Mouse (Mus musculus) thymus, postnatal 4 days (tissue): ENCODE data around the gene Prss57.

ENCODE experiments used
- DNase-seq: peaks from one replicate; pipeline ENCODE4 v3.0.0; 2021

Prss57 gene

DNA sequence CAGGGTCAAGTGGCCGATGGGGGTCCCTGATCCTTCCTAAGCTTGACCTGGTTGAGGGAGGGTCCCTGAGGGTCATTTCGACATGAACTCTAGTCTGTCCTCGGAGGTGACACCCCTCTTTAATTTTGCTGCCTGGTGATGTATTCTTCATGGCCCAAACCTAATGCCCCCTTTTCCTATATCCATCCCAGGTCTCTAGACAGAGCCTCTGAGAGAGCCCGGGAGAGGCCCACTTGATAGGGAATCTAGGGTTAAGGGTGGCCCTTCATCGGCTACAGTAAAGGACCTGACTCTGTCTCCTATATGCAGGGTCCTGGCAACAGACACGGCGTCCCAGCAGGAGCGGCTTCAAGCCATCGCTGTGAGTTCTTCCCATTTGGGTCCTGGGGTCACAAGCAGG is 15.6 kb upstream of the Prss57 start:
- DNase-seq, result no peak

DNA sequence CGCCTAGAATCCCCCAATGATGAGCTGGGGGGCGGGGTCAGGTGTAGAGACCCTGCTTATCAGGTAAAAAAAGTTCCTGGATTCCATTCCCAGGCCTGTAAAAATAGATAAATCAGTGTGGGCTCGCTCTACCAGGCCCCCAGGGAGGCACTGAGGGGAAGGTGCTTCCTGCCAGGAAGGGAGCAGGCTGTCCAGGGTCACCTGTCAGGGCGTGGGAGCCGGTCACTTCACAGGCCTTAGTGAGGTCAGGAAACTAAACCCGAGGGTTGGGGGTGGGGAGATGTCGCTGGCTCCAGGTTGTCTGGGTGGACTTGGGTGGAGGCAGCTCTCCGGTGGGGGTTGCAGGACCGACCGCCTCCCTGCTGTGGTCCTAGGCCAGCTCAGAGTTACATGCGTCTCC is 14.9 kb upstream of the Prss57 start:
- DNase-seq, result no peak

DNA sequence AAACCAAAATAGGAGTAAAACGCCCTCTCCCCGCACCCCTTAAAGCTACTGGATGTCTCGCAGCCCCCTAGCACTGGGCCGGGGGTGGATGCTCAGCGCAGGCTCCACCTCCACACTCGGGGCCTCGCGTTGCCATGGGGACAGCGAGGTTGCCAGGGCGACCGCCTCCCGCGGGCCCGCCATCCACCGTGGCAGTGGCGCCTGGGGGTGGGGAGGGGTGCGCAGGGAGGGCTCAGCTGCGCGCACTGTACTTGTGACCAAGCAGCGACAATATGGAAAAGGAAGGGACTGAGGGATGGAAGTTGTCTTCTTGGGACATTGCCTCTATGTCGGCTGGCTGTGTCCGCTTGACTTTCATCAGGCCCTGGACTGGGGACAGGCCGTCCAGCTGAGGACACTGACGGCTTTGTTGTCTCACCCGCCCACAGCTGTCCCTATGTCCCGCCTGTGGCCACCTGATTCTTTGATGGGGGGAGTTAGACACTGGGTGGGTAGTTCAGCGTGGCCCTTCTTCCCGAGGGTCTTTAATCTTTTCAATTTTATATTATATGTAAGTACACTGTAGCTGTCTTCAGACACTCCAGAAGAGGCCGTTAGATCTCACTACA is 13.1 kb upstream of the Prss57 start:
- peak; percentile 45 for DNase-seq

DNA sequence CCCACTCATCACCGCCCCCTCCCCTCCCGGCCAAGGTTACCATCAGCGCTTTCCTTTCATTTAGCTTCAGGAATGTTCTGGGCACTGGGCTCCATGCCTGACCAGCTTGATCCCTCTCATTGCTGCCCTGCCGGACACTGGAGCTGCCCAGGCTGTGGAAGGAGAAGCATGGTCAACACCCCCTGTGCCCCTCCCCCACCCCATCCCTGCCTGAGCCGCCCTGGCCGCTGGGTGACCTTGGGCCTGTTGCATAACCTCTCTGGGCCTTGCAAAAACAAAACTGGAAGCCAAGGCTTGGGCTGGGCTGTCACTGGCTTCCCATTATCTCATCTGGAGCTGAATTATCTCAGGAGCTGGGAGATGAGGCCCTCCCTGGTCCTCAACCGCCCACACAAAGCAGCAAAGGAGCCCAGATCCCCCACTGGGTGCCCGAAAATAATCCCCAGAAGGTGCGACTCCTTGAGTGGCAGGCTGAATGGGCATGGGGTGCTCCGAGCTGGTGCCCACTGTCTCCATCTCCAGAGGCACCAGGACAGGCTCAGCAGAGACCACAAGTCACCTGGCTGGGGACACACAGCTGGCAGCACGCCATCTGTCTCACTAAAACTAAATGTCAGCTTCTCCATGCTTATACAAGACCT is 11.7 kb upstream of the Prss57 start:
- no peak for DNase-seq

DNA sequence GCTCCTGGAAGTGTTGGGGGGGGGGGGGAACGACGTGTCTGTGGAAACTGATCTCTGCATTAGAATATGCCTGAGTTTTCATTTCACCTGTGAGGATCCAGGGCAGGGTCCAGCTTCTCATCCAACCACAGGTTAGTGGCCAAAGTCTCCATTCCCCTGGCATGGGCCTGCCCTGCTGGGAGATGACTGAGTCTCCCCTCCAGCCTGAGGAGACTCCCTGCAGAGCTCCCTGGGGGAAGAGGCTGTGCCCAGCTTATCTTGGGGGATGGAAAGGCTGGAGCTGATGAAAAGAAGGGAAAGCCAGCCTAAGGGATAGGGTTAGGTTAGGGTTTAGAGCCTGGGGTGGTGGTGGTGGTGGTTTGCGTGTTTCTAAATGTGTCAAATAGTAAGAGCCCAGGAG is 11.1 kb upstream of the Prss57 start:
- DNase-seq, result no peak

DNA sequence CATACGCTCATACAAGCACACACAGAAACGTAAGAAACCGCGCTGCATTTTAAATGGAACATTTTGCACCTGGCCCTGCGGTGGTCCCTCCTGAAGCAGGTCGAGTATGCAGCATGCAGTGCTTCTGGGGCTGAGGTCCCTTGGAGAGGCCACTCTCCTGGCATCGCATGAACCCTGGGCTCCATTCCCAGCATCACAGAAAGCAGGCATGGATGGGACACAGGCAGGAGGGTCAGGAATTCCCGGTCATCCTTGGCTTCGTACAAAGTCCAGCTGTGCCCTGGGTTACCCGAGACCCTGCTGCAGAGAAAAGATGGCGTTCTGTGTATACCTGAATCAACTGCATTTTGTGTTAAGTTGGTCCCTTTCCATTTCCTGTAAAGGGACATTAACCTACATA is 9.7 kb upstream of the Prss57 start:
- no peak for DNase-seq

DNA sequence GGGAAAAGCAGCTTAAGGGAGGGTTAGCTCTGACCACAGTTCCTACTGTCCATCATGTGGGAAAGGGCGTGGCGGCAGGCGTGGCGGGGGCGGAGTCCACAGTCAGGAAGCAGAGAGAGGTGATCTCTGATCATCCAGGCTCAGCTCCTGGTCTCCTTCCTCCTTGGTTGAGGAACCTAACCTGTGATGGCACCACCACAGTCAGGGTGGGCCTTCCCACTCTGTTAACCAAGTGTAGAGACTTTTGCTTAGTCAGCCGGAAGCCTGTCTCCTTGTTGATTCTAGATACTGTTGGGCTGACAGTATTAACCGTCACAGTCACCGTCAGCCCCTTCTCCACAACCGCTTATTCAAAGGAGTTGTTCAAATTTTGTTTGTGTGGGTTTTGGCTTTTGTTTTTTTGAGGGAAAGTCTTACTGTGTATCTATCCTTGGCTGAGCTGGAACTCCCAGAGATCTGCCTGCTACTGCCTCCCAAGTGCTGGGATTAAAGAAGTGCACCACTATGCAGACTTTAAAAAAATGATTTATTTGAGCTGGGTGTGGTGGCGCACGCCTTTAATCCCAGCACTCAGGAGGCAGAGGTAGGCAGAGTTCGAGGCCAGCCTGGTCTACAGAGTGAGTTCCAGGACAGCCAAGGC is 7.6 kb upstream of the Prss57 start:
- DNase-seq, result peak; percentile 48

DNA sequence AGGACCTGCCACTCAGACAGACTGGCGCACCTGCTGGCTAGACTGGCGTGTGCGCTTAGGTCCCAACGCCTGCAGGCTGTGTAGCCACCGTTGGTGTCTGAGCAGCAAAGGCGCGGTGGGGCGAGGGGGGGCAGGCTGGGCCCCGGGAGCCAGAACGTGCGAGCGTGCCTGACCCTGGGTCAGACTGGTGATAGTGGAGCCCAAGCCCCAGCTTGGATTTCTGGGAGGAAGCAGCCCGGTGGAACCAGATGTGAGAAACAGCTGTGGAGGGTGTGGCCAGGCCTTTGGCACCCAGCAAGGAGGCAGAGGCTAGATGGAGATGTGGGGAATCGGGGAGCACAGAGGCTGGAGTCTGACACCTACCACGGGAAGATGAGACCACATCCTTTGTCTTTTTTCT is 6.6 kb upstream of the Prss57 start:
- peak; percentile 62 for DNase-seq

DNA sequence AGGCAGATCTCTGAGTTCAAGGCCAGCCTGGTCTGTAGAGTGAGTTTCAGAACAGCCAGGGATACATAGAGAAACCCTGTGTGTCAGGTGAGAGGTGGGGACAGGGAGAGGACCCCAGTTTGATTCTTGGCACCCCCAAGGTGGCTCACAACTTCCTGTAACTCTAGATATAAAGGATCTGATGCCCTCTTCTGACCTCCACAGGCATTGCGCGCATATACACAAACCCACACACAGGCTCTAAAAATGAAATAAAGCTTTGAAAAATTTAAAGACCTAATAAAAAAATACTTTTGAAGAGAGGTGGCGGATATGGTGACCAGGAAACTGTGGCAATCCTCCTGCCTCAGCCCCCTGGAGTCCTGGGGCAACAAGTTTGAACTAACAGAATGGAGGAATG is 5.1 kb upstream of the Prss57 start:
- DNase-seq, result no peak

DNA sequence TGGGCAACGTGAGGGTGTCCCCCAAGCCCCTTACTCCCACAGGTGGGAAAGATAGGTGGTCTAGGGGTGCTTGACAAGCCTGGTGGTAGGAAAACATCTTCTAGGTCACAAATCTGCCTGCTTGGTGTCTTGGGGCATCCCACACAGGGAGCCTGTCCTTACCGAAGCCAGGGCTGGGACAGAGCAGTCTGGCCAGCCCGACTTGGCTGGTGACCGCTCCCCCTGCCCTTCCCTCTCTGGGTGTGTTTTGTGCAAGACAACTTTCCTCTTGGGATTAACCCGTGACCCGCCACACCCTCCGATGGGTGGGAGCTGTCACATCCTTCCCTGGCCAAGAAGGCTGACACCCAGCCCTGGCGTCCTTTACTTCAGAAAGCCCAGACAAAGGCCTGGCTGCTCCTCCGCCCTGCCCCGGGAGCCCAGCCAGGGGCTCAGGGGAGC is 3.8 kb upstream of the Prss57 start:
- DNase-seq, result no peak

DNA sequence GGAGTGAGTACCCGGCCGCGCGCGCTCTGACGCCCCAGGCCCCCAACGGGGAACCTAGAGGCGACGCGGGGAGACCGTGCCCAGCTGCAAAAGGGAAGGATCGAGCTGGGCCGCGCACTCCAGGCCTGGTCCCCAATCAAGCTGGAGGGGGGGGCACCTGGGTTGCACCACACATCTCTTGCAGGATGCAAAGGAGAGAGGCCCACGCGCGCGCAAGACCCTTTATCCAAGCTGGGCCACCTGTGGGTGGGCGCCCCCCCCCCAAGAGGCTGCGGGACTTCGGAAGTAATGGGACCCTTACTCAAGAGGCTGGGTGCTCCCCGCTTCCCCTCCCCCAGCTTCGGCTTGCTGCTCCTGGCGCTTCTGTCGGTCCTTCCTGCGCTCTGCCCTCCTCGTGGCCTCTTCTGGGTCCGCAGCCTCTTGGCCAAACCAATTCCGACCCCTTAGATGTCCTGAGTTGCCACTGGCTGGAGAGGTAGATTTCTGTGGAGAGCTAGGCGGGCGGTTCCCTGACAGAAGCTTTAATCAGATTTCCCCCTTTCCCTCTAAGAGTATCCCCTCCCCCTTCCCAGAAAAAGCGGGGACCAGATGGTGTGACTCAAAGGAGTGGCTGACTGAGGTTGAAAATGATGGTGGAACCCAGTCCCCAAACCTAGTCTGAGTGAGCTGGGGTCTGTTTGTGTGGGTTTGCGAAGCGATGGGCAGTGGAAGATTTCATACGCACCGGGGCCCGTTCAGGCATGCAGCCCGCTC is 3.2 kb upstream of the Prss57 start:
- no peak for DNase-seq

DNA sequence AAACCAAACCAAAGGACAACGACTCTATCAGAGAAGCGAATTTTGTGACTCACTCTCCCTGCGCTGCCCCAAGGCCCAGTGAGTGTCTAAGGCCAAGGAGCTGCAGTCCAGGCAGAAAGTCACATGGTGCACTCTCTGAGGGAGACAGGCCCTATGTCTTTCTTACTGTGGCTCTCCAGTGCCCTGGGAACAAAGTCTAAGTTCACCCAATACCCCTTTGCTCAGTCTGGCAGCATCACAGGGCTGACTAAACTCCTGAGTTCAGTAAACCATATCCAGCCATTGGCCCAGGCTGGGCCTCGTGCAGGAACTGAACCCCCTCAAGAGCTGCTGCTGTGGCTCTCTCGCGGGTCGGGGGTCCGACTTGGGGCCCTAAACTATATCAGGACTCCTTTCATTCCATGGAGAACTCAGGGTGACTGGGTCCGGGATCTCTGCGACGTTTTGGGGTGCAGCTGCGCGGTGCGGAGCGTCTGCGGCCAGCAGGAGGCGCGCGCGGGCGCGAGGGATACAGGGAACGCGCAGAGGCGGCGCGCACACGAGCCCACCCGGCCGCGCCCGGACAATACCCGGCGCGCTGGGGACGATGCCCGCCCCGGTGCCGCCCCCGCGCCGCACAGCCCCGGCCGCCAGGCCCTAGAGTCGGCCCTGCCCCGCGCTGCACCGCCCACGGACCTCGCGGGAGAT is 2.4 kb upstream of the Prss57 start, which contains the start of gene Palm:
Gene Palm (plus strand): TSS at position 522 of the 687 bp plus-strand sequence.
- DNase-seq, result peak; percentile 95

DNA sequence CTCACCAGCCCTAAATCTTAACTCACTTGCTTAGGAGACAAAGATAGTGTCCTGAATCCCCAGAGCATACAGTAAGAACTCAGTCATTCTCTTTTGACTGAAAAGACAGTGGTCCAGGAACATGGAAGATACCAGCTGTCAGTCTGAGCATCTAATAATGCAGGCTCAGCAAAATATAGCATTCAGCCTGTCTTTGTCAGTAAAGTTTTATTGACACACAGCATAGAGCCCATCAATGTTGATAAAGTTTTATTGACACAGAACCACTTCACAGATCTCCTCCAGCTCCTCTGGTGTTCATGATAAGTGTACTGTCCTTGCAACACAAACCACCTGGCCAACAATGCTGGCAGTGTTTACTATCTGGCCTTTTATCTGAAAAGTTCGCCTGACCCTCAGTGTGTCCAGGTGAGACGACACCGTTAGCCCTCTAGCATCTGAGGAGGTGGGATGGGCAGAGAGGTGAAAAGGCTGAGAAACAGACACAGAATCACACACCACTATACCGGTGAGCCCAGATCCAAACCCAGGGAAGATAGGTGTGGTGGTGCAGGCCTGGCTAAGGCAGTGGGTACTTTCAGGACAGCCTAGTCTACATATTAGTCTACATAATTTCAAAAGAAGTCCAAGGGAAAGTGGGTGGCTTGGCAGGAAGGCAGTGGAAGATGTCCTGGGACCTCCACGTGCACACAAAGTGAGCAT is 1.7 kb upstream of the Prss57 start:
- DNase-seq, result no peak

DNA sequence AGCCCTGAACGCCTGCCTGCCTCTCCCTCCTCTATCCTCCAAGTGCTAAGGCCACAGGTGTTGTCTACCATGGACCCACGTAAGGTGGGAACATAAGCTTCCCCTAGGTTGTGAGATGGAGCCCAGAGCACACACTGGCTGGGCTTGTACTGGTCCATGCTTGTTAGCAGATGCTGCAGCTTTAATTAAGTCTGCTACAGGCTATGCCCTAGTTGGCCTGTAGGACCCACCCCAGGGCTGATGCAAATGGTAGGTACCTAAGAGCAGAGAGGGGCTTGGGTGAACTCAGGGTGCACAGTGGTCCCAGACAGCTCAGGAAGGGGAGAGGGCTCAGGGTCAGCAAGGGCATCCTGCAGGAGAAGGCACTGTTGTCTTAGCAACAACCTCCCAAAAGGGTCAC is 1.2 kb downstream of the Prss57 start:
- DNase-seq, result no peak

DNA sequence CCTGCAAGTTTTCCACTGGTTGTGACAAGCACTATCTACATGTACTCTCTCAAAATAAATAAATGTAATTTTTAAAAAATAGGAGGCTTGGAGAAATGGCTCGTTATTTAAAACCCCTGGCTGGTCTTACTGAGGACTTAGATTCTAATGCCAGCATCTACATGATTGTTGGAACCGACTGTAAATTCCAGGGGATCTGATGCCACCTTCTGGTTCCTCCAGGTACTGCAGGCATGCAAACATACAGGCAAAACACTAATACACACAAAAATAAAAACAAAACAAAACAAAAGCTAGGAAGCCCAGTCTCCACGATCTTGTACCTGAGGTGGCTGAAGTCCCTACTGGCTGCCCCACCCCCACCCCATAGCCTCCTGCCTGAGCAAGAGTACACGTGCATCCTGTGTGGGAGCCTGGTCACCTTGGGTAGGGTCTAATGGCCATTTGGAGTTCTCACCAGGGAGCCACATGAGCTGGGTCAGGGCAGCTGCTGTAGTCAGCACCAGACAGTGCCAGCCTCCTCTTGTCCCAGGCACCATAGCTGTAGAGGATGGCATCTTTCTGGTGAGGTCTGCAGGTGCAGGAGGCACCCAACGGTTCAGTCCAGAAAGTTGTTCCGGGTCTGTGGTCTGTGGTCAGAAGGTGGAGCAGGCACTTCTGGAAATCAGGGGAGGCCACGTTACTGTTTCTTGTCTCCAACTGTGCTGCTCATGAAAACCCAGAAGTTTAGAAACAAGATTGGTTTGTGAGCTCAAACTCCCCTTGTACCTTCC is 2.2 kb downstream of the Prss57 start:
- peak; percentile 90 for DNase-seq

DNA sequence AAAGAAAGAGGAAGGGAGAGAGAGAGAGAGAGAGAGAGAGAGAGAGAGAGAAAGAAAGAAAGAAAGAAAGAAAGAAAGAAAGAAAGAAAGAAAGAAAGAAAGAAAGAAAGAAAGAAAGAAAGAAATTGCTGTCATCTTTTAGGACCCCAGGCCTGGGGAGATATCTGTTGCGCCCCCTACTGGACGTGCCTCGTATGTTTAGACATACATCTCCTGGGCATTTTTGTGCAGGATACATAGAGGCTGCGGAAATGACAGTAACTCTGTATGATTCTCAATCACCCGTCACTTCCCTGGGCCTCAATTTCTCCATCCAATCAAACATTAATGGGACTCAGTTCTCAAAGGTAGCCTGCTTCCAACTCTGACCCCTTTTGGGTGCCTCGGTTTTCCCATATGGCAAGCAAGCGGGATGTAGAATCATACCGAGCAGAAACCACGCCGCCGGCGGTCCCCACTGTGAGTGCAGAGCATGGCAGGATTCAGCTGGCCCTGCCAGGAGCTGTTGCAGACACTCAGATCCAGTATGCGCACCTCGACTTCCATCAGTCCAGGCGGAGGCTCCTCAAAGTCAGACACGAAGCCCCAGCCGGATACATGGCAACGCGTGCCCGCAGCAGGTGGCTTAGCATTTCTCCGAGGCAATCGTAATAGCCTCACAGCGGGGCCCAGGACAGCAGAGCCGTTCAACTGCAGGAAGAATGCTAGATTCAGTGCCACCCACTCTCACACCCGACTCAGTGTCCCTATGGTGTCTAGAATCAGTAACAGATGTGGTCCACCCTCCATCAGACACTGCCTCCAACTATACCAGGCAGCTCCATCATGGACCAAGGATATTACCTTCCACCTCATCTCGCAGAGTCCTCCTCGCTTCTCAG is 6.6 kb downstream of the Prss57 start:
- DNase-seq, result peak; percentile 87

DNA sequence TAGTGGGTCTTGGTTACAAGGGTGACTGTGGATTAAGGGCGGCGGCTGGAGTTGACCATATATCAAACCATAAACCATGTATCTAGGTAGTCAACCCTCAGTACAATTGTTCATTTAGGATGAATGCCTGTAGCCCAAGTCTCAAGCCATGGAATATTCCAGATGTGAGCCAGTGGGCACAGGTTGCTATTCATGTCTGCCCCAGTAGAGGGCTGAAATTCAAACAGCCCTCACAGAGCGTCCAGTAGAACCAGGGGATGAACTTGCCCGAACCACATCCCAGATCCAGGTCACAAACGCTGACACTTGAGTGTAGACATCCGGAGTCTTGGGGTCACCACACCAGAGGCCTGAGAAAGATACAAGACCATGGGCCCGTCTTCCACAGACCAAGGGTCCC is 7.7 kb downstream of the Prss57 start:
- no peak for DNase-seq

DNA sequence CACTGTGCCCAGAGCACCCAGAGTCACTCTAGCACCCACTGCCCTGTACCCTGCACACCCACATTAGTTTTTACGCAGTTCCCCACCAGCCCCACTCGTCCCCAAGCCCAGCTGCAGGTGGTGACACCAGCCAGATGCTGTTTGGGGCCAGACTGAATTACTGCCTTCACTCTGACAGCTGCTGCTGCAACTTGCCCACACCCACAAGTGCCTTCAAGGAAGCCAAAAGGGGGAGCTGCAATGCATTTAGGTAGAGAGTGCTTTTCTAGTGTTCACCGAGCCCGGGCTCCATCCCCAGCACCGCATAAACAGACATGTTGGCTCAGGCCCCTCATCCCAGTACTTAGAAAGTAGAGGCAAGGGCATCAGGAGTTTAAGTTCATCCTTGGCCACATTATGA is 8.8 kb downstream of the Prss57 start:
- DNase-seq, result peak; percentile 72

DNA sequence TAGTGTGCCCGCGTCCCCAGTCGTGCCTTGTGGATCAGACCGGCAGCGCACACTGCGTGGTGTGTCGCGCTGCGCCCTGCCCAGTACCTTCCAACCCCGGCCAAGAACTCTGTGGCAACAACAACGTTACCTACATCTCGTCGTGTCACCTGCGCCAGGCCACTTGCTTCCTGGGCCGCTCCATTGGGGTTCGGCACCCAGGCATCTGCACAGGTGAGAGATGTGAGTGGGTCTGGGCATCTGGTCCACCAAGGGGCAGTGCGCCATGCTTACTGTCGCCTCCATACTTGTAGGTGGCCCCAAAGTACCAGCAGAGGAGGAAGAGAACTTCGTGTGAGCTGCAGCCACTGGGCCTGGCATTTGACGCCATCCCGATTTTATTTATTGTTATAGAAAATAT is 9.6 kb downstream of the Prss57 start:
- no peak for DNase-seq

DNA sequence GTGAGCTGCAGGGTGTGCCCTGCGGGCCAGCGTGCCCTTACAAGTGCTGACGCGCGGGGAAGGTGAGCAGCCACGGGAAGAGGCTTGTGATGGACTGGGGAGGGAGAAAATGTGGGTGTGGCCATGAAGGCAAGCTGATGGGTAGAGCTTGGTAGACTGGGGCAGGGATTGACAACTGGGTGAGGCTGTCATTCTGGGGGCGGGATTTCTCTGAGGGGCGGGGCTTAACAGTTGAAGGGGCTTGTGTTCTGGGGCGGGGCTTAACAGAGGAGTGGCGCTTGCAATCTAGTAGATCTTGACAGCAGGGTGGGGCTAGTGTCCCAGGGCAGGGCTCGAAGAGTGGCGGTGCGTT is 10.1 kb downstream of the Prss57 start:
- DNase-seq, result peak; percentile 83
